Mouse (Mus musculus): ENCODE results near the gene Sbf2. TPM values are rescaled to one million over a fixed set of nuclear protein-coding genes. Genes with fewer than 3 reads are reported as not detected.
"Not testable (repeated sequence)": the region's sequence is repeated elsewhere in the genome, so short reads cannot be mapped to it uniquely, and the experiment has no call there.

Sbf2 gene
- polyA plus RNA-seq, 1 experiment, result 8.8 TPM

- TF ChIP-seq POLR2A (IDR thresholded peaks at IDR 0.05; ENCODE audit: control insufficient read depth, extremely low read depth, insufficient read depth, low read length, poor library complexity) (0 out of 2 replicates have a peak, but pooled peaks have one; percentile 10), CTCF (IDR thresholded peaks at IDR 0.05; ENCODE audit: borderline replicate concordance, control insufficient read depth, extremely low read depth, insufficient read depth, low read length, poor library complexity) (no peak)
- Histone ChIP-seq H3K4me1 (replicated peaks; ENCODE audit: control insufficient read depth, insufficient read depth, low read length) (peaks cover 12% of the 10 kb centered on the region), H3K27ac (ENCODE audit: control insufficient read depth, insufficient read depth, low read length) (no peak overlapping the region), H3K27me3 (ENCODE audit: control insufficient read depth, insufficient read depth, low read length) (peaks cover 23% of the 10 kb centered on the region), H3K36me3 (ENCODE audit: control insufficient read depth, insufficient read depth, low read length) (no peaks in the 10 kb centered on the region), H3K4me3 (ENCODE audit: control insufficient read depth, insufficient read depth, low read length) (peak overlapping the region; percentile 43)
- no peak for DNase-seq
- 6% methylated on average over 20 of the region's 20 CpGs for WGBS
Observed at GRCm38 (mm10) chr7:110615151-110615631, 469 bp upstream of the Sbf2 start.

GRCm38 (mm10) chr7:110613381-110614132 is 1.2 kb downstream of the Sbf2 start:
- Histone ChIP-seq H3K27ac (ENCODE audit: control insufficient read depth, insufficient read depth, low read length) (no peak overlapping the region), H3K36me3 (ENCODE audit: control insufficient read depth, insufficient read depth, low read length) (no peaks in the 10 kb centered on the region), H3K4me1 (replicated peaks; ENCODE audit: control insufficient read depth, insufficient read depth, low read length) (peaks cover 12% of the 10 kb centered on the region), H3K4me3 (ENCODE audit: control insufficient read depth, insufficient read depth, low read length) (peak overlapping the region; percentile 43), H3K27me3 (ENCODE audit: control insufficient read depth, insufficient read depth, low read length) (peaks cover 21% of the 10 kb centered on the region)
- no peak for DNase-seq
- no peak for TF ChIP-seq POLR2A (IDR thresholded peaks at IDR 0.05; ENCODE audit: control insufficient read depth, extremely low read depth, insufficient read depth, low read length, poor library complexity)
- TF ChIP-seq CTCF (IDR thresholded peaks at IDR 0.05; ENCODE audit: borderline replicate concordance, control insufficient read depth, extremely low read depth, insufficient read depth, low read length, poor library complexity), result no peak
- 12% methylated on average over 17 of the region's 17 CpGs for WGBS

GRCm38 (mm10) chr7:110606906-110607305 is 7.8 kb downstream of the Sbf2 start:
- H3K27me3 ChIP-seq (ENCODE audit: control insufficient read depth, insufficient read depth, low read length), result no peaks in the 10 kb centered on the region; the same call in 1 of the 2 replicates
- H3K36me3 ChIP-seq (ENCODE audit: control insufficient read depth, insufficient read depth, low read length), result no peaks in the 10 kb centered on the region
- 95% methylated on average over 1 of the region's 1 CpGs for WGBS
- no peaks in the 10 kb centered on the region for H3K4me1 ChIP-seq (replicated peaks; ENCODE audit: control insufficient read depth, insufficient read depth, low read length)
- DNase-seq, result no peak
- H3K27ac ChIP-seq (ENCODE audit: control insufficient read depth, insufficient read depth, low read length), result no peak overlapping the region
- H3K4me3 ChIP-seq (ENCODE audit: control insufficient read depth, insufficient read depth, low read length), result no peak overlapping the region
- TF ChIP-seq POLR2A (IDR thresholded peaks at IDR 0.05; ENCODE audit: control insufficient read depth, extremely low read depth, insufficient read depth, low read length, poor library complexity), result no peak

GRCm38 (mm10) chr7:110605476-110605875 is 9.2 kb downstream of the Sbf2 start:
- Histone ChIP-seq H3K27me3 (ENCODE audit: control insufficient read depth, insufficient read depth, low read length) (no peaks in the 10 kb centered on the region), H3K4me3 (ENCODE audit: control insufficient read depth, insufficient read depth, low read length) (no peak overlapping the region), H3K4me1 (replicated peaks; ENCODE audit: control insufficient read depth, insufficient read depth, low read length) (no peaks in the 10 kb centered on the region), H3K36me3 (ENCODE audit: control insufficient read depth, insufficient read depth, low read length) (no peaks in the 10 kb centered on the region), H3K27ac (ENCODE audit: control insufficient read depth, insufficient read depth, low read length) (no peak overlapping the region)
- WGBS, result 93% methylated on average over 4 of the region's 4 CpGs
- no peak for TF ChIP-seq CTCF (IDR thresholded peaks at IDR 0.05; ENCODE audit: borderline replicate concordance, control insufficient read depth, extremely low read depth, insufficient read depth, low read length, poor library complexity)
- no peak for TF ChIP-seq POLR2A (IDR thresholded peaks at IDR 0.05; ENCODE audit: control insufficient read depth, extremely low read depth, insufficient read depth, low read length, poor library complexity)
- no peak for DNase-seq

- H3K27me3 ChIP-seq (ENCODE audit: control insufficient read depth, insufficient read depth, low read length), result no peaks in the 10 kb centered on the region
- 96% methylated on average over 1 of the region's 1 CpGs for WGBS
- DNase-seq, result no peak
Observed at GRCm38 (mm10) chr7:110597141-110597540, 17.6 kb downstream of the Sbf2 start.

GRCm38 (mm10) chr7:110593991-110594390 is 20.7 kb downstream of the Sbf2 start:
- not testable (repeated sequence) for H3K4me3 ChIP-seq (ENCODE audit: control insufficient read depth, insufficient read depth, low read length)
- 93% methylated on average over 3 of the region's 3 CpGs for WGBS

More at GRCm38 (mm10) chr7:110597141-110597540, 17.6 kb downstream of the Sbf2 start:
- H3K4me1 ChIP-seq (replicated peaks; ENCODE audit: control insufficient read depth, insufficient read depth, low read length), result no peaks in the 10 kb centered on the region
- H3K4me3 ChIP-seq (ENCODE audit: control insufficient read depth, insufficient read depth, low read length), result no peak overlapping the region
- H3K27ac ChIP-seq (ENCODE audit: control insufficient read depth, insufficient read depth, low read length), result no peak overlapping the region
- TF ChIP-seq POLR2A (IDR thresholded peaks at IDR 0.05; ENCODE audit: control insufficient read depth, extremely low read depth, insufficient read depth, low read length, poor library complexity) (no peak), CTCF (IDR thresholded peaks at IDR 0.05; ENCODE audit: borderline replicate concordance, control insufficient read depth, extremely low read depth, insufficient read depth, low read length, poor library complexity) (no peak)
- no peaks in the 10 kb centered on the region for H3K36me3 ChIP-seq (ENCODE audit: control insufficient read depth, insufficient read depth, low read length)

GRCm38 (mm10) chr7:110587721-110588120 is 27.0 kb downstream of the Sbf2 start:
- no peak overlapping the region for H3K27ac ChIP-seq (ENCODE audit: control insufficient read depth, insufficient read depth, low read length)
- H3K4me1 ChIP-seq (replicated peaks; ENCODE audit: control insufficient read depth, insufficient read depth, low read length), result no peaks in the 10 kb centered on the region
- WGBS, result 88% methylated on average over 1 of the region's 1 CpGs
- H3K4me3 ChIP-seq (ENCODE audit: control insufficient read depth, insufficient read depth, low read length), result no peak overlapping the region
- no peak for TF ChIP-seq CTCF (IDR thresholded peaks at IDR 0.05; ENCODE audit: borderline replicate concordance, control insufficient read depth, extremely low read depth, insufficient read depth, low read length, poor library complexity)
- no peak for TF ChIP-seq POLR2A (IDR thresholded peaks at IDR 0.05; ENCODE audit: control insufficient read depth, extremely low read depth, insufficient read depth, low read length, poor library complexity)
- H3K36me3 ChIP-seq (ENCODE audit: control insufficient read depth, insufficient read depth, low read length), result no peaks in the 10 kb centered on the region
- DNase-seq, result no peak
- H3K27me3 ChIP-seq (ENCODE audit: control insufficient read depth, insufficient read depth, low read length), result no peaks in the 10 kb centered on the region

More at GRCm38 (mm10) chr7:110593991-110594390, 20.7 kb downstream of the Sbf2 start:
- H3K36me3 ChIP-seq (ENCODE audit: control insufficient read depth, insufficient read depth, low read length); H3K27me3 ChIP-seq (ENCODE audit: control insufficient read depth, insufficient read depth, low read length); H3K4me1 ChIP-seq (replicated peaks; ENCODE audit: control insufficient read depth, insufficient read depth, low read length); H3K27ac ChIP-seq (ENCODE audit: control insufficient read depth, insufficient read depth, low read length); DNase-seq: not testable (repeated sequence)

All from thymus, adult 2 months (tissue).